Mouse (Mus musculus) layer of hippocampus, postnatal 14 days (tissue): ENCODE results near the gene Ufc1. TPM values are rescaled to one million over a fixed set of nuclear protein-coding genes. Genes with fewer than 3 reads are reported as not detected.
"Not testable (repeated sequence)": the region's sequence is repeated elsewhere in the genome, so short reads cannot be mapped to it uniquely, and the experiment has no call there.

ENCODE experiments used
- DNase-seq, 2 experiments: peaks; one replicate each; pipeline ENCODE4 v3.0.0; 2021 to 2022; ENCODE audit warnings: low spot score in 2 of 2, mixed read lengths in 1 of 2
- long read RNA-seq, 2 experiments: library from polyadenylated mRNA; stranded (forward); transcript quantifications; one replicate each; pipeline ENCODE4 v2.0.0; 2021
- total RNA-seq, 2 experiments: library from RNA; stranded (reverse); gene quantifications; 2 replicates each; pipeline ENCODE4 v1.2.3; 2021

The Ufc1 gene
- 100 to 1,000 TPM; 112 TPM for total RNA-seq
- long read RNA-seq, experiment 1, transcript Ufc1-202 (6 exons, 914 nt): major isoform, 25 of 52 reads
- long read RNA-seq, experiment 1, transcript Ufc1-201 (7 exons, 1,007 nt): minor isoform, 18 of 52 reads
- long read RNA-seq, experiment 1, partial matches to known transcripts: 2 of 52 reads
- long read RNA-seq, experiment 1, other reads (novel, unspliced or antisense): 5 of 52 reads
- long read RNA-seq, experiment 2, transcript Ufc1-201 (7 exons, 1,007 nt): minor isoform, 27 of 87 reads
- long read RNA-seq, experiment 2, transcript Ufc1-202 (6 exons, 914 nt): major isoform, 52 of 87 reads
- long read RNA-seq, experiment 2, partial matches to known transcripts: 5 of 87 reads
- long read RNA-seq, experiment 2, other reads (novel, unspliced or antisense): 1 of 87 reads

DNA sequence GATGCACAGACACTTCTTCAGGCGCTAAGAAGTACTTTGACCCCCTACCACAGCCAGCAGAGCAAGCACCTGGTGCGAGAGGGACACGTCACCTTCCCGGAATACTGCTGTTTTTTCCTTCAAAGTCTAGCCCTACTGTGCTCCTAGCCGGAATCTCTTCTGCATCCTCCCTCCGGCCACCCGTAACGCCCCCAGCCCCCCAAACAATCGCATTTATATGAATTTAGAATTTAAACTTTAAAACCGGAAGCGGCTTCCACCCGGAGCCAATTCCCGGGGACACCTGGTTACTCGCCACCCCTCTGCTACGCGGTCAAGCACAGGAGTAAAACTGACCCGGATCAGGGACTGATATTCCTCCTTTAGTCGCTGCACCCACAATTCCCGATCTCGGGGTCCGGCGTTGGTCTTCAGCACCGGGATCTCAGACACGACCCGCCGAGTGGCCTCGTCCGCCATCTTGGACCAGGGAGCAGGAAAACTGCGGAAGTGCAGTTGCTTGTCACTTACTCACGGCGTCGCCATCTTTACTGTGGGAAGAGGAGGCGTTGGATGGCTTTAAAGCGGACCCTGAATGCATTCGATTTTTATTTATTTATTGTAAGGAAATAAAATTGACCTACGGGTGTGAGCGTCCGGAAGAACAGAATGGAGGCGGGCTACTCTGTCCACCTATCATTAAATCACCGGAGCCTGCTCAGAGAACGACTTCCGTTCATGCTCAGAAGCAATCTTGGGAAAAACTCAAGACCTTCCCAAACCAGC, at the start of gene Ufc1:
TSS of gene Ufc1 (minus strand) at position 727 of the 765 bp plus-strand sequence.
- DNase-seq: peak; percentile 88 to 91

DNA sequence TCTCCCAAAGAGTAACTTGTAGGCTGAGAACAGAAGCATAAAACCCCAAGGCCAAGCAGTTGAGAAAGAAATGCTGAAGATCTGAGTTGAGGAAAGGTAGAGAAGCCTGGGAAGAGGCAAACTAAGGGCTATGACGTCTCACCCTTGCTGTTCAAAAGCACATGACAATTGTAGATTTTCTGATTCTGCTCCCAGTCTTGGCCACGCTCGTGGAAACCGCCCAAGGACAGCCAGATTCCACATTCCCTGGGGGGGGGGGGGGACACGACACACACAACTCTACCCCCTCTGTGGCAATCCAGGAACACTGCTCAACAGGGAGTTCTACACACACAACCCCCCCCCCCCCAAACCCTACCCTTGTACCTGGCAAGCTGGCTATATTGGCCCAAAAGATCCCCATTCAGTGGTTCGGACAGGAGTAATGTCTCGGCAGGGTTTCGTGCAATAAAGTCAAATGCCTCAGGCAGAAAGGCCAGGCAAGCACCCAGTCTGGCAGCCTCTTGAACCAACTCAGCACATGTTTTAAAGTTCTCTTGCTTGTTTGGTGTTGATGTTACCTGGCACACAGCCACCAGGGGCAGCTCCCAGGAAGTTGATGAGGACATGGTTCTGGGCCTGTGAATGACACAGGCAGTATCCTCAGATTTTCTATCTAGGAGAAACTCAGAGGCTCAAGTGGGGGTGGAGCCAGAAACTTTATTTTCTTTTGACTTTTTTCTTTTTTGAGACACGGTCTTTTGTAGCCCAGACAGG, 49.3 kb upstream of the Ufc1 start:
- no peak for DNase-seq

DNA sequence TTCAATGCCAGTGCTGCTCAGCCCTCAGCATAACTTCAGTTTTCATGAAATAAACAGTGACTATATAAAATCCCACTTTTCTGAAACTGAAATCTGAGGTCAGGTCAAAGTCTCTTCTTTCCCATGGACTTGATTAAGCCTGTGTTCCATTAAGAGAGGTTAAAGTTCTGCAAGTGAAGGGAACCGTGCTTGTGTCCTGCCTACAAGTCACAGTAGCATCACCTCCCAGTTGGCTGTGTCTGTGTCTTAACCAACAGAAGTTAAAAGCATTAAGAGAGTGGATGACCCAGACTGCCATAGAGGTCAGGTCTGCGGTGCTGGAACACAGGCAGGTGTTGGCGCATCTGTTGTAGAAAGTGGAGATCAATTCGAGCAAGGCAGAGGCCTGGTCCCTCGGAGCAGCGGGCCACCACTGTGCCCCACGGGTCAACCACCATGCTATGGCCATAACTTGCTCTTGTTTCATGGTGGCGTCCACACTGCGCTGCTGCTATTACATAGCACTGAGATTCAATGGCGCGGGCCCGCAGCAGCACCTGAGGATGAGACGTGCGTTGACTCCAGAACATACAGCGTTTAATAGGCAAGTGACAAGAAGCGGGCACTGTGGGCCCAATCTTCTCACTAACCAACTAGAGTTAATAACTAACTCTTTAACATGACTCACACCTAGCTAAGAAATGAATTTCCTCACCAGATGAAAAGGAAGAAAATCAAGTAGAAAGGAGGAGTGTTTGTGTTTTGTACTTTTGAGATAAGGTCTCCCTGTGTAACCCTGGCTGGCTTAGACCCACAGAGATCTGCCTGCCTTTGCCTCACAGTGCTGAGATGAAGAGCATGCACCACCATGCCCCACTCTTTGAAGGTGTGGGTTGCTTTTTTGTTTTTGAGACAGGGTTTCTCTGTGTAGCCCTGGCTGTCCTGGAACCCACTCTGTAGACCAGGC, 47.7 kb upstream of the Ufc1 start:
- DNase-seq: no peak

DNA sequence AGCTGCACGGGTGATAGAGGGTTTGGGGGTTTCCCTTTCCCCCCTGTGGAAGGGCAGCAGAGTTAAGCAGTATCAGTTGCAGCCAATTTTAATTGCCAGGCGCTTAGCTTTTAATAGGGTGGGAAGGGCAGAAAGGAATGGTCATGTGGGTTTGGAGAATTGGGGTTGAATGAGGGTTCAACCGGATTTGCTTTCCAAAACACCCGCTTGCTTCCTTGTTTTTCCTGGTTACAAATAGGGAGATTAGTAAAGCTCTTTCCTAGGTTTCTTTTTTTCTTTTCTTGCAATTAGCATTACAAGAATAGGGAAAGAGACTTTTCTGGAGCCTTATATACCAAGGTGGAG, 35.4 kb upstream of the Ufc1 start:
- no peak for DNase-seq

DNA sequence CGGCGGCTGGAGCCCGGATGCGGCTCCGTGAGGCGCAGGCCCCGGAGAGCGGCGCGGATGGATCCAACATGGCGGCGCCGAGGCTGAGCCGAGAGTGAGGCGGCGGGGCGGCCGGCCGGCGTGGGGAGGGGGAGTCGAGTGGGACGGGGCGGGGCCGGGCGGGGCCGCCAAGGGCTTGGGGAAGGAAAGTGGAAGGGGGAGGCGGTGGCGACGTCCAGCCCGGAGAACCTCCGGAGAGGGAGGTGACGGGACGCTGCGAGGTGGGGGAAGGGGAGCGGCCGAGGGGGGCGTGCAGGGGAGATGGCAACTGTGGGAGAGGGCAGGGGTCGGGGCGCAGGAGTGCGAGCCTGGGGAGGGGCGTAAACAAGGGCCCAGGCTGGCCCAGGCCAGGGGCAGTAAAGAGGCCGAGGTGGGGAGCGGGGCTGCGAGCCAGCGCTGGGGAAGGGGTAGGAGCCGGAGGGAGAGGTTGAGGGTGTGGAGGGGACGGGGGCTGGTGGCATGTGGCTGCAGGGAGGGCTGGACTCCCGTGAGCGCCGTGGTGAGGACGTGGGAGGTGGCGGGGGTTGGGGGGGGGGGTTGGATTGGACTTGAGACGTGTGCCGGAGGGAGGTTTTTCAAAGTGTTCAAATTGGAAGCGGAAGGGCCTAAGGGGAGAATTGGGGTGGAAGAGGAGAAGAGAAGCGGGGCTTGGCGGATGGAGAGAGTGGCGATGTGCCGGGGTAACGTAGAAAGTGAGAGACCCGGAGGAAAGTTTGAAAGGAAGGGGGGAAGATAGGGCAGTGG, 34.8 kb upstream of the Ufc1 start:
- DNase-seq: peak in 1 of 2 experiments; percentile 31

DNA sequence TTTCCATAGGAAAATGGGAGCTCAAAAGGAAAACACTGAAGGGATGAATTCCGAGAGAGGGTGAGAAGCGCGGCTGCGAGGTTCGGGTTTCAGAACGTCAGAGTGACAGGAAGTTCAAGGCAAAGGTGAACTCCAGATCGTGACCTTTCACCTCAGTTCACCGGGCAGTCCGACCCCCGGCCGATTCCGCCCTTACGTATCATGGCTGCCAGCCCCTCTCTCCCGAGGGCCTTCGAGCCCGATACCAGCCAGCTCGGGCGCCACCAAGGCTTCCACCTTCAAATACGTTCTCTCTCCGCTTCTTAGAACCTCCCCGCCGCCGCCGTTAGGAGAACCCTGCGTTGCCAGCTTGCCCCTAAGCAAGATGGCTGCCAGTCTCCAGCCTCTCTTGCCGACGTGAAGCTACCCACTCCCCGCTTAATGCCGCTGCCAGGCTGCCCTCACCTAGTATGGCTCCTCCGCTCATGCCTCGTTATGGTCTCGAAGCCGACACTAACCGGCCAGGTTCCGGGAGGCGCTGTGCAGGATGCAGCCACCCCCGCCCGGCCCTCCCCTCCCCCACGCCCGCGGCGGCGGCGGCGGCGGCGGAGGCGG, 34.1 kb upstream of the Ufc1 start, which contains the start of gene Dedd:
TSS of gene Dedd (plus strand) at position 307 of the 594 bp plus-strand sequence.
- DNase-seq: peak; percentile 95 to 97

DNA sequence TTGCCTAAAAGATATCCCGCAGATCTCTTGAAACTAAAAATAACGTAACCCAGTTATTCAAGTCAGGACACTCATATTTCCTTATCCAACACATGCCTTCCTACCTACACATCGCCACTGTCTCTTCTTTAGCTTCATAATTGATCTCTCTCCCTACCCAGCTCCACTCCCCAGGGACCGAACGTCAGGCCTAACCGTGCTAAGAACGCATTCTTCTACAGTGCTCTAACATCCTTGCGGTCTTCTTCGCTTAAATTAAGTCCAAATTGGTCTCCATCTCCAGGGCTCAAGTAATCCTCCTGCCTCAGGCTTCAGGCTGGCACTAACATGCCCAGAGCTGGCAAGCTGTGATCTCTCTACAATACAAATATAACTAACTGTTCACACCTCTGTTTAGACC, 33.4 kb upstream of the Ufc1 start:
- DNase-seq: no peak

DNA sequence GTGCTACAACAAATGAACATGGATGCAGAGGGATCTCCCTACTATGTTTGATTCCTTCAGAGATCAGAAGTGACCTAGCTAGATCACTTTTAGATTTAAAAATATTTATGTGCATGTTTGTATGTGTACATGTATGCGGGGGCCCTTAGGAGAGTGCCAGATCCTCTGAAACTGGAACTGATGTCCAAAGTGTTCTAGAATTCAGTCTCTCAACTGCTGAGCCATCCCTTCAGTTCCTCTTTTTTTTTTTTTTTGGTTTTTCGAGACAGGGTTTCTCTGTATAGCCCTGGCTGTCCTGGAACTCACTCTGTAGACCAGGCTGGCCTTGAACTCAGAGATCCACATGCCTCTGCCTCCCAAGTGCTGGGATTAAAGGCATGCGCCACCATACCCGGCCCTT, 31.8 kb upstream of the Ufc1 start:
- not testable (repeated sequence) for DNase-seq

DNA sequence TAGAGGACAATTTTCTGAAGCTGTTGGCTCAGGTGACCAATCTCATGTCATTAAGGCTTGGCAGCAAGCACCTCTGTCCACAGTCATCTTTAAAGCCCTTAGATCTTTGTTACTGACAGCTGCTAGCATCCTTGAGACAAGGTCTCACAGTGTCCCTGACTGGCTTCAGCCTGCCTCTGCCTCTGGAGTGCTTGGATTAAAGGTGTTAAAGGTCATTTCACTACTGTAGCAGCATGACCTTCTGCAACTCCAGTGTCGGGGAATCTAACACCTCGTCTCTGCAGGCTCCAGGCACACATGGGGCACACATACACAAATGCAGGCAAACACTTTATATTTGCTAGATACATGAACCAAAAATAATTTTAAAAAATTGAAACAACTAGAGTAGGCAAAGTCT, 30.7 kb upstream of the Ufc1 start:
- DNase-seq: no peak

DNA sequence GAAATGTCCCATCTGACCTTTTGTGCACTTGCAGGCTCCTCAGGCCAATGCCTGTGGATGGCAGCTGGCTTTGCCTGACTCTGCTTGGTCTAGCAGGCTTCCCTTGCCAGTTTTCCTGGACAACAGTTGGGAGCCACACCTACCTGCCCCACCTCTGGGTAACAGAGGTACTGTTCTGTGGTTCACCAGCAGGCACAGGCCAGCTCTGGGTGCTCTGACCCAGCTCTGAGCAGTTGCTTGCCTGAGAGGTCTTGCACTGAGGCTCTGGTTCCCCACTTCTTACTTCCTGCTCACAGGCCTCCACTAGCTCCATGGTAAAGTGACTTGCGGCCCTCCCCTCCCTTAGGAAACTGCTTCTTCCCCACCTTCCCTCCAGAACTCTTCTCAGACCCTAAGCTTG, 27.2 kb upstream of the Ufc1 start:
- DNase-seq: no peak

DNA sequence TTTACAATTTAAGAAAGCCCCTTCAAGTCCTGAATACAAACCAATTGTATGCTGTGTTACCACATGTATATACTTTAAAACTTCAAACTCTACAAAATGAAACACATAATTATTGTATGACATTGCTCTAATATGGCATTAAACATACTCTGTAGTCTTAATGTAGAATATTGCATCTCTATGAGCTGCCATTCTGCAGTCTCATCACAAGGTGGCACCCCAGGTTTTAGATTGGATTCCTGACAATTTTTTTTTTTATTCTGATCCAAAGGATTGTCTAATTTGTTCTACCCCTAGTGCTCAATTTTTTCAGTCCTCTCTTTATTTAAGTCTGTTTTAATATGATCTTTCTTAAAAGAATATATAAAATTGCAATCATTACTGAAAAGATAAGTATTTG, 26.6 kb upstream of the Ufc1 start:
- no peak for DNase-seq

DNA sequence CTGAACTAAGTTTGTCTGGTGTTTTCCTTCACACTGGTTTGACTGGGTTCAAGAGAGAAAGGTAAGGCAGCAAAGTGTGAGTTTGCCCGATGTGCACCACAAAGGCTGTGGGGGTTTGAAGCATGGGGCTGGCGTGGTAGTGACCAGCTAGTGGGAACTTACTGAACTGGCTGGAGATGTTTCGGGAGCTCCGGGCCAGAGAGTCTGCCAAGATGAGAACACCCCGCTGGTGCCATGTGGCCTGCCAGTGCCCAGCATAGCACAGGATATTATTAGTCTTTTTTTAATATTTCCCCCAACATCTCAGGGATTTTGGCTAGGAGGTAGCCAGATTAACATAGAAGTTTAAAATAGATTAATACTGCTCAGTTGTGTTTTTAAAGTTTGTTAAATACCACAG, 25.3 kb upstream of the Ufc1 start:
- no peak for DNase-seq

DNA sequence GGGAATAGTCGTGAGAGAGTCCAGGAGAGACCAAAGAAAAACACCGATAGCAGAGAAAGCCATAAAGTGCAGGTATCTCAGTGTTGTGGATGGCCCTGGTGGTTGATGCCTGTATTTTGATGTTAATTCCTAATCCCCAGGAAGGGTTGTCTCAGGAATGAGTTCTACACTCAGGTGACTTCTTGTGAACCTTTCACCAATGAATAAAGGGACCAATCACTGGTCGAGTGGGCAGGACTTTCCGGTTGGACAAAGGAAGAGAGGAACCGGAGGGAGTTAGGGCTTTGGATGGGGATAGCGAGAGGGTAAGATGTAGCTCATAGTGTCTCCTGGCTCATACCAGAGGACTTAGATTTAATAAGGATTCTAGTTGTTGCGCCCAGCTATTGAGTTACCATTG, 24.9 kb upstream of the Ufc1 start:
- no peak for DNase-seq

DNA sequence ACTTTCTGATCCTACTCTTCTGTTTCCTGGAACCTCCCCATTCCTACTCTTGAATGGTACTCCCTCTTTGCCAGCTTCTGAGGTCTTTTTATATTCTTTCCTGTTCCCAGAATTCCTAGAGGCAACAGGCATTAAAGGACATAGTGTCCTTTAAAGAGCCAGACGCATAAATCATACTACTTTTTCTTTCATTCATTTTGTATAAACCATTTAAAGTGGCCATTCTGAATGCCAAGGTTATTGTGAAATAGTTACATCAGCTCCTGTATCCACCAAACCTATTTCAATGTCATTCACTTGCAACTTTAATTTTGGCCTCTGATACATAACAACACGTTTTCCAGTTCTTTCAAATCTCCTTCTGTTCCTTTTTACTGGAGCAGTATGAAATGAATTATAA, 14.5 kb upstream of the Ufc1 start:
- DNase-seq: no peak

DNA sequence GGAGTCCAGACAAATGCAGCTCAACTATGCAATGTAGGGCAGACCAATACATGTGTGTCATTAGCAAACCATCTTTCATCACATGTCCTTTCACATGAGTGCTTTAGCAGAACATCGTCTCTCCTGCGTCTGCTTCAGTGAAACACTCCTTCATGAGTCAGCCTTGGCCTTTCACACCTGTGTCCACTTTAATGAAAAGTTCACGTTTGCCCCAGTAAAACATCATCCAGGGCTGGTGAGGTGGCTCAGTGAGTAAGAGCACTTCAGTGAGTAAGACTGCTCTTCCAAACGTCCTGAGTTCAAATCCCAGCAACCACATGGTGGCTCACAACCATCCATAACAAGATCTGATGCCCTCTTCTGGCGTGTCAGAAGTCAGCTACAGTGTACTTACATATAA, 11.3 kb upstream of the Ufc1 start:
- DNase-seq: not testable (repeated sequence)

DNA sequence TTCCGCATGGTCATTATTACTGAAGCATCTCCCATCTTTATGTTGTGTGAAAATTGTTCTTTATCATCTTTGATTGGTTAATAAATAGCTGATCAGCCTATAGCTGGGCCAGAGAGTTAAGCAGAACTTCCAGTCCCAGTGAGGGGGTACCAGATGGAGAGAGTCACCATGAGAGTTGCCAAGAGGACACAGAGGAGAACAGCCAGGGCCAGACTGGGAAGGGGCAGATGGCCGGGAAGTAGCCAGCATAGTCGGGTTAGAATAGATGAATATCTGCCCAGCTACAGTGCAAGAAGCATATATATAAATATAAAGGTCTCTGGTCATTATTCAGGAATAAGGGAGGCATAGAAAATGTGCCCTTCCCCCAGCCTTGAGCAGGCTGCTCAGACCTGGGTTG, 3.4 kb upstream of the Ufc1 start:
- no peak for DNase-seq

DNA sequence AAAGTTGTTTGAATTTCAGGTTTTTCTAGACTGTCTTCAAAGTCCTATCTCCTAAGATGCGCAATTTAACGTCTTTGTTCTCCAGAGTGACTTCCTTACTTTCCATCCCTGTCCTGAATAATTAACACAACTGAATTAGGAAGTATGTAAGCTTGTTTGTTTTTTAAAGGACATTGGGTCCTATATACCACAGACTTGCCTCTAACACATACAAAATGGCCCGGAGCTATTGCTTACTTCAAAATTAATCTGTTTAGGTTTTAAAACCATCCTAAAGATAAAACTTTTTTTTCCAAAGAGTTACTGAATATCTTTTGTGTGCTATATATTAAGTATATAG, 209 bp upstream of the Ufc1 start:
- DNase-seq: no peak

DNA sequence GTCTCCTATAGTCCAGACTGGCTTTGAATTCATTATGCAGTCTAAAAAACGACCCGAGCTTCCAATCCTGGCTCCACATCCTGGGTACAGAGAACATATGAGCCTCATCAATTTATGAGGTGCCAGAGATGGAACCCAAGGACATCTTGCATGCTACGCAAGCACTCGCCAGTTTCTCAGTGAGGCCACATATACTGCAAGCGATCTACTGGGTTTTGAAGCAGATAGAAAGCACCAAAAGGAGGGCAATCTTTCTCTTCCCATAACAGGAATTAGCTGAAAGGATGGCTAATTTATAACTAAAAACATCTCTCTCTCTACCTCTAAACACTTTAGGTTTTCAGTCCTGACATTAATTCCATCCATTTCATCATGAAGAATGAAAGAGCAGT, 922 bp downstream of the Ufc1 start:
- no peak for DNase-seq

DNA sequence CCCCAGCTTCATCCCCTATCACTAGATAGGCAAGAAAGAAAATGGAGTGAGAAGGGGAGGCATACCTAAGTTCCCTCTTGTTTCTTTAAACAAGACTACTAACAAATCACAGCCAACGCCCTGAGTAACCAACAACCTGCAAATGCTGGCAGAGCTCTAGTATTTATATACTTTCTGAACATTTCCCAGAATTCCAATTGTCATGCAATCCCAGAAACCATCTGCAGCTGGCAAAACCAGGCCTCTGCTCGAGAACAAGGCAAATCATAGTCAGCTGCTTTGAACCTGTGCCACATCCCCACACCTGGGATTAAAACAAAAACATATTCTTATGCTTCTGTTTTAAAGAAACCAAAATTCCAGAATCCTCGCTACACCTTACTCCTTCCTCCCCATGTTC, 1.5 kb downstream of the Ufc1 start:
- DNase-seq: no peak

DNA sequence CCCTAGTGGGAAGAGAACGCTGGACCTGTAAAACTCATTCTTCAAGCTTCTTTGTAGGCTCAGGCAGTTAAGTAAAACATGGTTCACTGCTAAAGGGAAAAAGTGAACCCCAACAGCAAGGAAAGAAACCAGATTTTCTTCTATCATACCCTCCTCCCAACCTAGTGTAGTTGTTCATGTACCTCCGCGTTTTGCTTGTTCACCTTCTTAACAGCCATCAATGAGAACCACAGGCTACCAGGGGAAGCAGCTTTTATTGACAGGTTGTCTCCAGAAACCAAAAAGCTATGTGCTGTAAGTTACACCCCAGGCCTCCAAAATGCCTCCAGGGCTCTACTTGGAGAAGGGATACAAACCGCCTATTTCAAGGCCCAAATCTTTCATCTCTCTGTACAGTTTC, 6.5 kb downstream of the Ufc1 start:
- no peak for DNase-seq
